Mouse (Mus musculus) intestine, embryonic 15.5 days (tissue): ENCODE measurements at regions not wholly inside any gene's neighbourhood (a gene's known extent, or its start where the extent isn't known, plus 50 kb on each side); places are given as distances from the start of the nearest gene placed in this dataset.

Source experiments
- ATAC-seq: fragments of 200-750 bp; cut with Nextera tagmentation; 2 replicates; pipeline ENCODE4 v1.8.0; 2017; ENCODE audit warnings: moderate TSS enrichment, moderate library complexity
- H3K27ac ChIP-seq: fragments of 300-500 bp; sonication (generic); 2 replicates; pipeline ENCODE4 v1.5.1; 2015; ENCODE audit warnings: mild to moderate bottlenecking, inconsistent platforms
- H3K27me3 ChIP-seq: fragments of 300-500 bp; sonication (generic); replicated peaks from 2 replicates; pipeline ENCODE4 v1.6.1; 2015; ENCODE audit warnings: inconsistent platforms
- H3K36me3 ChIP-seq: fragments of 300-500 bp; sonication (generic); 2 replicates; pipeline ENCODE4 v1.6.1; 2015; ENCODE audit warnings: inconsistent platforms
- H3K4me1 ChIP-seq: fragments of 300-500 bp; sonication (generic); replicated peaks from 2 replicates; pipeline ENCODE4 v1.6.1; 2015; ENCODE audit warnings: inconsistent platforms
- H3K4me2 ChIP-seq: fragments of 300-500 bp; sonication (generic); replicated peaks from 2 replicates; pipeline ENCODE4 v1.6.1; 2015; ENCODE audit warnings: mild to moderate bottlenecking, inconsistent platforms
- H3K4me3 ChIP-seq: fragments of 300-500 bp; sonication (generic); replicated peaks from 2 replicates; pipeline ENCODE4 v1.5.1; 2015; ENCODE audit warnings: inconsistent platforms
- H3K9ac ChIP-seq: fragments of 300-500 bp; sonication (generic); 2 replicates; pipeline ENCODE4 v1.6.1; 2015; ENCODE audit warnings: inconsistent platforms
- H3K9me3 ChIP-seq: fragments of 300-500 bp; sonication (generic); 2 replicates; pipeline ENCODE4 v1.6.1; 2016; ENCODE audit warnings: inconsistent platforms
- WGBS: fragments of 180-500 bp; shearing (Covaris S2); methylation state at CpG from one replicate; pipeline ENCODE4 v1.1.7; 2015; 5-methylcytosine and 5-hydroxymethylcytosine counted together

- no peaks in the 10 kb centered on the region for H3K4me1 ChIP-seq
- no peaks in the 10 kb centered on the region for H3K36me3 ChIP-seq
- H3K4me3 ChIP-seq = no peak overlapping the region
- H3K27ac ChIP-seq = no peak overlapping the region
- H3K27me3 ChIP-seq = no peaks in the 10 kb centered on the region
- no peak for ATAC-seq
- no peaks in the 10 kb centered on the region for H3K9me3 ChIP-seq
- H3K4me2 ChIP-seq = no peak overlapping the region
- WGBS = 66% methylated on average over 2 of the region's 2 CpGs
- H3K9ac ChIP-seq = no peak overlapping the region
Measured at GRCm38 (mm10) chr3:150493433-150494045, 944.1 kb upstream of the Adgrl4 start.

- Histone ChIP-seq H3K9ac (no peak overlapping the region), H3K36me3 (no peaks in the 10 kb centered on the region), H3K27ac (no peak overlapping the region), H3K4me1 (no peaks in the 10 kb centered on the region), H3K27me3 (no peaks in the 10 kb centered on the region), H3K4me2 (no peak overlapping the region), H3K9me3 (no peaks in the 10 kb centered on the region), H3K4me3 (no peak overlapping the region)
- ATAC-seq = no peak
- 87% methylated on average over 3 of the region's 3 CpGs for WGBS
Measured at GRCm38 (mm10) chr3:150530966-150531365, 906.7 kb upstream of the Adgrl4 start.

GRCm38 (mm10) chr3:150543118-150543517 is 894.6 kb upstream of the Adgrl4 start:
- Histone ChIP-seq H3K4me2 (no peak overlapping the region), H3K9me3 (no peaks in the 10 kb centered on the region), H3K27ac (no peak overlapping the region), H3K4me1 (no peaks in the 10 kb centered on the region), H3K27me3 (no peaks in the 10 kb centered on the region), H3K9ac (no peak overlapping the region), H3K36me3 (no peaks in the 10 kb centered on the region), H3K4me3 (no peak overlapping the region)
- WGBS = 85% methylated on average over 5 of the region's 5 CpGs
- no peak for ATAC-seq

- H3K4me2 ChIP-seq = no peak overlapping the region
- no peak overlapping the region for H3K9ac ChIP-seq
- no peak for ATAC-seq
- no peaks in the 10 kb centered on the region for H3K4me1 ChIP-seq
- no peaks in the 10 kb centered on the region for H3K27me3 ChIP-seq
- no peaks in the 10 kb centered on the region for H3K36me3 ChIP-seq
- no peaks in the 10 kb centered on the region for H3K9me3 ChIP-seq
- WGBS = 65% methylated on average over 1 of the region's 1 CpGs
- H3K27ac ChIP-seq = no peak overlapping the region
- no peak overlapping the region for H3K4me3 ChIP-seq
Measured at GRCm38 (mm10) chr3:150588474-150588873, 849.2 kb upstream of the Adgrl4 start.

GRCm38 (mm10) chr3:150590978-150591377 is 846.7 kb upstream of the Adgrl4 start:
- no peak overlapping the region for H3K9ac ChIP-seq
- H3K4me1 ChIP-seq = no peaks in the 10 kb centered on the region
- H3K27me3 ChIP-seq = no peaks in the 10 kb centered on the region
- no peak overlapping the region for H3K4me2 ChIP-seq
- ATAC-seq = no peak
- H3K27ac ChIP-seq = no peak overlapping the region
- H3K36me3 ChIP-seq = no peaks in the 10 kb centered on the region
- H3K9me3 ChIP-seq = no peaks in the 10 kb centered on the region
- WGBS = 84% methylated on average over 2 of the region's 2 CpGs
- no peak overlapping the region for H3K4me3 ChIP-seq

GRCm38 (mm10) chr3:150603400-150604095 is 834.1 kb upstream of the Adgrl4 start:
- ATAC-seq = no peak
- H3K9ac ChIP-seq = no peak overlapping the region
- H3K9me3 ChIP-seq = no peaks in the 10 kb centered on the region
- H3K4me2 ChIP-seq = no peak overlapping the region
- no peaks in the 10 kb centered on the region for H3K27me3 ChIP-seq
- no peak overlapping the region for H3K4me3 ChIP-seq
- no peaks in the 10 kb centered on the region for H3K36me3 ChIP-seq
- WGBS = 64% methylated on average over 2 of the region's 2 CpGs
- no peak overlapping the region for H3K27ac ChIP-seq
- H3K4me1 ChIP-seq = no peaks in the 10 kb centered on the region

GRCm38 (mm10) chr3:150610681-150611101 is 827.0 kb upstream of the Adgrl4 start:
- H3K27ac ChIP-seq = peak overlapping the region; percentile 32; the same call in 1 of the 2 replicates
- H3K4me2 ChIP-seq = peak overlapping the region; percentile 20
- peak; percentile 84 for ATAC-seq
- no peak overlapping the region for H3K4me3 ChIP-seq
- H3K9me3 ChIP-seq = no peaks in the 10 kb centered on the region
- no peaks in the 10 kb centered on the region for H3K4me1 ChIP-seq
- 40% methylated on average over 15 of the region's 15 CpGs for WGBS
- no peaks in the 10 kb centered on the region for H3K36me3 ChIP-seq
- no peaks in the 10 kb centered on the region for H3K27me3 ChIP-seq
- no peak overlapping the region for H3K9ac ChIP-seq

GRCm38 (mm10) chr3:150637544-150637943 is 800.1 kb upstream of the Adgrl4 start:
- Histone ChIP-seq H3K9me3 (no peaks in the 10 kb centered on the region), H3K9ac (no peak overlapping the region), H3K4me1 (no peaks in the 10 kb centered on the region), H3K36me3 (no peaks in the 10 kb centered on the region), H3K27ac (no peak overlapping the region), H3K27me3 (no peaks in the 10 kb centered on the region), H3K4me3 (no peak overlapping the region), H3K4me2 (no peak overlapping the region)
- peak; percentile 75 for ATAC-seq
- WGBS = 68% methylated on average over 3 of the region's 3 CpGs

GRCm38 (mm10) chr3:150640004-150640676 is 797.5 kb upstream of the Adgrl4 start:
- no peak overlapping the region for H3K4me3 ChIP-seq
- no peaks in the 10 kb centered on the region for H3K4me1 ChIP-seq
- H3K9ac ChIP-seq = no peak overlapping the region
- H3K27ac ChIP-seq = no peak overlapping the region
- H3K27me3 ChIP-seq = no peaks in the 10 kb centered on the region
- no peaks in the 10 kb centered on the region for H3K36me3 ChIP-seq
- no peaks in the 10 kb centered on the region for H3K9me3 ChIP-seq
- no peak overlapping the region for H3K4me2 ChIP-seq
- peak; percentile 89 for ATAC-seq
- 76% methylated on average over 8 of the region's 8 CpGs for WGBS

GRCm38 (mm10) chr3:150648040-150648439 is 789.6 kb upstream of the Adgrl4 start:
- Histone ChIP-seq H3K9me3 (no peaks in the 10 kb centered on the region), H3K9ac (no peak overlapping the region), H3K36me3 (no peaks in the 10 kb centered on the region), H3K27me3 (no peaks in the 10 kb centered on the region), H3K27ac (no peak overlapping the region), H3K4me2 (no peak overlapping the region), H3K4me1 (no peaks in the 10 kb centered on the region), H3K4me3 (no peak overlapping the region)
- 87% methylated on average over 3 of the region's 3 CpGs for WGBS
- no peak for ATAC-seq

GRCm38 (mm10) chr3:150649783-150650565 is 787.7 kb upstream of the Adgrl4 start:
- Histone ChIP-seq H3K27me3 (no peaks in the 10 kb centered on the region), H3K9ac (no peak overlapping the region), H3K9me3 (no peaks in the 10 kb centered on the region), H3K4me1 (no peaks in the 10 kb centered on the region), H3K27ac (no peak overlapping the region), H3K4me2 (no peak overlapping the region), H3K36me3 (no peaks in the 10 kb centered on the region), H3K4me3 (no peak overlapping the region)
- ATAC-seq = no peak
- WGBS = 52% methylated on average over 3 of the region's 3 CpGs

- no peak for ATAC-seq
- H3K4me1 ChIP-seq = no peaks in the 10 kb centered on the region
- no peak overlapping the region for H3K27ac ChIP-seq
- WGBS = 74% methylated on average over 5 of the region's 5 CpGs
- H3K9me3 ChIP-seq = no peaks in the 10 kb centered on the region
- H3K9ac ChIP-seq = no peak overlapping the region
- no peak overlapping the region for H3K4me3 ChIP-seq
- H3K4me2 ChIP-seq = no peak overlapping the region
- no peaks in the 10 kb centered on the region for H3K36me3 ChIP-seq
- no peaks in the 10 kb centered on the region for H3K27me3 ChIP-seq
Measured at GRCm38 (mm10) chr3:150695751-150696150, 741.9 kb upstream of the Adgrl4 start.
